Mouse (Mus musculus) embryonic facial prominence, embryonic 15.5 days (tissue): ENCODE data around the gene Col19a1. TPM values are rescaled to one million over a fixed set of nuclear protein-coding genes. Genes with fewer than 3 reads are reported as not detected.

ENCODE experiments used
- ATAC-seq: fragments of 200-750 bp; cut with Nextera tagmentation; 2 replicates; pipeline ENCODE4 v1.8.0; 2017; ENCODE audit warnings: low read depth, moderate TSS enrichment; ENCODE audit not compliant: insufficient number of reproducible peaks, low FRiP score, low TSS enrichment
- H3K27ac ChIP-seq: fragments of 300-500 bp; sonication (generic); replicated peaks from 2 replicates; pipeline ENCODE4 v1.5.1; 2015; ENCODE audit warnings: mild to moderate bottlenecking, inconsistent platforms
- H3K27me3 ChIP-seq: fragments of 300-500 bp; sonication (generic); 2 replicates; pipeline ENCODE4 v1.6.1; 2015; ENCODE audit warnings: inconsistent platforms
- H3K36me3 ChIP-seq: fragments of 300-500 bp; sonication (generic); 2 replicates; pipeline ENCODE4 v1.6.1; 2015; ENCODE audit warnings: mild to moderate bottlenecking, inconsistent platforms
- H3K4me1 ChIP-seq: fragments of 300-500 bp; sonication (generic); 2 replicates; pipeline ENCODE4 v1.6.1; 2015; ENCODE audit warnings: inconsistent platforms
- H3K4me2 ChIP-seq: fragments of 300-500 bp; sonication (generic); replicated peaks from 2 replicates; pipeline ENCODE4 v1.6.1; 2015; ENCODE audit warnings: mild to moderate bottlenecking, inconsistent platforms
- H3K4me3 ChIP-seq: fragments of 300-500 bp; sonication (generic); replicated peaks from 2 replicates; pipeline ENCODE4 v1.5.1; 2015; ENCODE audit warnings: mild to moderate bottlenecking, inconsistent platforms
- H3K9ac ChIP-seq: fragments of 300-500 bp; sonication (generic); 2 replicates; pipeline ENCODE4 v1.6.1; 2015; ENCODE audit warnings: inconsistent platforms
- H3K9me3 ChIP-seq: fragments of 300-500 bp; sonication (generic); replicated peaks from 2 replicates; pipeline ENCODE4 v1.6.1; 2016; ENCODE audit warnings: inconsistent platforms
- WGBS: fragments of 180-500 bp; shearing (Covaris S2); methylation state at CpG from one replicate; pipeline ENCODE4 v1.1.7; 2015; 5-methylcytosine and 5-hydroxymethylcytosine counted together
- polyA plus RNA-seq: library from polyadenylated mRNA; unstranded; fragments of >200 nt; fragmentation: Nextera tagmentation; extraction: Ambion mirVana; gene quantifications from 2 replicates; pipeline ENCODE4 v1.2.1, GENCODE M21; 2015

The Col19a1 gene
- polyA plus RNA-seq, 1 experiment from 2014 or later, result 4.1 TPM

DNA sequence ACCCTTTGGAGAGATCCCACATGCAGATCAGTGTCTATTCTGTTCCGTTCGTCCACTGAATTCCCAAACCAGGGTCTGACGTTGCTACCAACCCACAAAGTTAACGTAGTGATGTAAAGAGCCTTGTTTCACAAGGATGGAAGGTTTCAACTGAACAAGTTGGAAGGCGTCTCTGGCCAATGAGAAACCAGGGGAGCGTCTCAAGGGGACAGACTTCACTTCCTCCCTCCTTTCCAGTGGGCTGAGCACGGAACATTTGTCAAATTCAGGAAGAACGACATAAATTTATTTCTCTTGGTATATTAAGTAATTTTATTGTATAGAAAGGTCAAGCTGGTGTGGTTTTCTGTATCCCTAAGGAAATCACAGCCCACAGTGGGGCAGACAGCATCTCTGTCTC is 38.2 kb downstream of the Col19a1 start:
- H3K9me3 ChIP-seq, result no peaks in the 10 kb centered on the region
- H3K4me2 ChIP-seq, result no peak overlapping the region
- H3K4me3 ChIP-seq, result no peak overlapping the region
- H3K27ac ChIP-seq, result no peak overlapping the region
- no peak overlapping the region for H3K9ac ChIP-seq
- no peaks in the 10 kb centered on the region for H3K36me3 ChIP-seq
- no peaks in the 10 kb centered on the region for H3K27me3 ChIP-seq
- 72% methylated on average over 8 of the region's 8 CpGs for WGBS
- no peaks in the 10 kb centered on the region for H3K4me1 ChIP-seq
- no peak for ATAC-seq

DNA sequence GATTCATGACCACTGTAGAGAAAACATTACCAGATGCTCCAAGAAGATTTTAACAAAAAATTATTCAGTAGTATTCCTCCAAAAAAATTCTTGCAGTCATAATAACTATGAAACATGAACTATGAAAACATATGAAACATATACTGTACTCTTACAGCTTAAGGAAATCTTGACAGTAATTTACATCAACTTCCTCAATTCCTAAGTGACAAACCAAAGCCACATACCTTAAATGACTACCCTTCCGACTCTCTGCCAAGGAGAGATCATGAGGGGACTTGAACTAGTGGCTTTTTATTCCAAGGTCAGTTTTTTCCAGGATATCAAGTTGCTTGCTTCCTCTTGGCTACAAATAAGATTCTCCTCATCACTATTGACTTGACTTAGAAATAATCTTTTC is 39.7 kb downstream of the Col19a1 start:
- 55% methylated on average over 1 of the region's 1 CpGs for WGBS
- Histone ChIP-seq H3K4me1 (no peaks in the 10 kb centered on the region), H3K27ac (no peak overlapping the region), H3K9me3 (no peaks in the 10 kb centered on the region), H3K4me2 (no peak overlapping the region), H3K4me3 (no peak overlapping the region), H3K9ac (no peak overlapping the region), H3K36me3 (no peaks in the 10 kb centered on the region), H3K27me3 (no peaks in the 10 kb centered on the region)
- no peak for ATAC-seq

DNA sequence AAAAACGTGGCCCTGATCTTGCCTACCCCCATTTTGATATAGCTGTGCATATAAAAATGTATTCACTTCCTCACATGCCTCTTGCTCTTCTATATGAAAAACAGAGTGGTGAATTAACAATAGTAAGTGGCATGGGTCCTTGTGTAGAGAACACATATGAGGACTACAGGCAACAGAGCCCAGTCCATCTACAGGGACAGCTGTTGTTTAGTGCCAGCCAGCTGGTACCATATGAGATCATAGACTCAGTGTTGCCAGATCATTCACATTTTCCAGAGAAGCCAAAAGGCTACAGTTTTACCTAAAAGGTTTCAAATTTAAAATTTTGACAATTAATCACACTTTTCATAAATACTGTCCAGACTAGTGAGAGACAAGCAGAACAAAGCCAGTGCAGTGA is 47.4 kb downstream of the Col19a1 start:
- WGBS, result 71% methylated on average over 1 of the region's 1 CpGs
- Histone ChIP-seq H3K36me3 (no peaks in the 10 kb centered on the region), H3K9ac (no peak overlapping the region)

DNA sequence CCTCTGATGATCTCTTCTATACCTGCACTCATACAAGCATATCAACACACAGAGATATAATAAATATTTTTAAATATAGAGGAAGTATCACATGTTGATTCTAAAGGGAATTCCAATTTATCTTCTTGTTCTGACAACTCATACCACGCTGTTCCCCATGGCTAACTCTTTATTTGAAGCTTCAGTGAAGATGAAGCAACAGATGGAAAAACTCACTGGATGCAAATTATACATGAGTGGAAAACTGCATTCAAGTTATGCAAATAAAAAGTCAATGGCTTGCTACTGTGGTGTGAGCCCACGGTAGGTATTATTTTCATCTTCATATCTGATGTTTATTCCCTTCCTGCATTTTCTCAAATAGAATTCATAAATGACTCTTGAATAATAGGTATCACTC is 60.1 kb downstream of the Col19a1 start:
- Histone ChIP-seq H3K27me3 (no peaks in the 10 kb centered on the region), H3K4me1 (no peaks in the 10 kb centered on the region), H3K36me3 (no peaks in the 10 kb centered on the region), H3K9ac (no peak overlapping the region), H3K27ac (no peak overlapping the region), H3K4me2 (no peak overlapping the region), H3K9me3 (no peaks in the 10 kb centered on the region), H3K4me3 (no peak overlapping the region)
- no peak for ATAC-seq
- 74% methylated on average over 2 of the region's 2 CpGs for WGBS

More for the DNA sequence above, 47.4 kb downstream of the Col19a1 start:
- Histone ChIP-seq H3K4me3 (no peak overlapping the region), H3K27ac (no peak overlapping the region), H3K4me1 (no peaks in the 10 kb centered on the region), H3K4me2 (no peak overlapping the region), H3K9me3 (no peaks in the 10 kb centered on the region), H3K27me3 (no peaks in the 10 kb centered on the region)
- no peak for ATAC-seq

DNA sequence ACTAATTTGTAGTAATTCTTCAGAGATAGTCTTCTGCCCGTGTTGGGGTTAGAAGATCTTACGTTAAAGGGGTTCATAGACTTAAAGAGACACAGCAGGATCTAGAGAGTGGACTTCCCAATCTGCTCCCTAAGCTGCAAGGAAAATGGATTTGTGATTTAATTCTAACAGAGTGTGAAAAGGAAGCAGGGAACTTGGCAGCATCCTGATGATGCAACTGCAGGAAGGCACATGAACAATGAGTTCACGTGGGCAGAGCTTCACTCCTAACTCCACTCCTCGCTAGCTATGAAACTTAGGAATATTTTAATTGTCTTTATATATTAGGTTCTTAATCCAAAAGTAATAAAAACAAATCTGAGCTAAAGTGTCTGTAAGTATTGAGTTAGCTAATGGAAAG is 69.8 kb downstream of the Col19a1 start:
- 77% methylated on average over 4 of the region's 4 CpGs for WGBS
- no peaks in the 10 kb centered on the region for H3K4me1 ChIP-seq
- no peak overlapping the region for H3K9ac ChIP-seq

DNA sequence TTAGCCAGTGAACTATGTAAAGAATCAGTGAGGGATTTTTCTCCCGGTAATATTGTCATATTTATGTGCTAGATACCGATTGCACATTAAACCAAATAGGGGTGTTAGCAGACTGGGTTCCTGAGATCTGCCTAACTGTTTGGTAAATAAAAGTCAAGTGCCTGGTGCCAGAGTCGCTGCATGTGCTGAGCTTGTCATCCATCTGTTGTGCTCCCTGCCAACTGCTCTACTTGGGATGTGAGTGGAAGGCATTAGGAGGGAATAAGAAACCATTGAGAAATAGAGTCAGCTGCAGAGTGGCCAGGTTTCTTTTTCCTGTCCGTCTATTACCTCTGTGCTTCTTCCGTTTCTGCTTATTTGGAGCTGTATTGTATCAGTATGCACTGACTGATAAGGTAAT is 71.9 kb downstream of the Col19a1 start:
- Histone ChIP-seq H3K4me3 (no peak overlapping the region), H3K27me3 (no peaks in the 10 kb centered on the region), H3K9me3 (no peaks in the 10 kb centered on the region), H3K4me2 (no peak overlapping the region), H3K27ac (no peak overlapping the region), H3K4me1 (no peaks in the 10 kb centered on the region), H3K36me3 (no peaks in the 10 kb centered on the region), H3K9ac (no peak overlapping the region)
- WGBS, result 76% methylated on average over 5 of the region's 5 CpGs
- no peak for ATAC-seq

More for the DNA sequence above, 69.8 kb downstream of the Col19a1 start:
- Histone ChIP-seq H3K4me2 (no peak overlapping the region), H3K27me3 (no peaks in the 10 kb centered on the region), H3K4me3 (no peak overlapping the region), H3K9me3 (no peaks in the 10 kb centered on the region), H3K27ac (no peak overlapping the region), H3K36me3 (no peaks in the 10 kb centered on the region)
- no peak for ATAC-seq

DNA sequence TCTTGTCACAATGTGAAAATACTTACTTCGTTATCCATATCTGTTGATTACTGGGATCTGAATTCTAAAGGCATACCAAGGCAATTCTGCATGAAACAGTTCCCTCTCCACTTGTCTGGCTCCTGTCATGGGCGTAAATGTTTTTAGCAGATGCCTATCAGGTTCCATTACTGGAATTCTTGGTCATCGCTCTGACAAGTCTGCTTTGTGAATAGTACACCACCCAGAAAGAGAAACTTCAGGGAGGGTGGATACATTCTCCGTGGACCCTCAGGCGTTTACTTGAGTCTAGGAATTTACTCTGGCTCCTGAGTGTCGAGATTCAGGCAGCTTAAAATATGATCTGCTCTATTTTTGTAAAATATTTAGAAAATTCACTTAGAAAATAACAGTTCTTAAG is 75.7 kb downstream of the Col19a1 start:
- Histone ChIP-seq H3K4me1 (no peaks in the 10 kb centered on the region), H3K27me3 (no peaks in the 10 kb centered on the region), H3K27ac (no peak overlapping the region), H3K4me2 (no peak overlapping the region), H3K36me3 (no peaks in the 10 kb centered on the region), H3K4me3 (no peak overlapping the region), H3K9ac (no peak overlapping the region), H3K9me3 (no peaks in the 10 kb centered on the region)
- no peak for ATAC-seq
- 30% methylated on average over 6 of the region's 6 CpGs for WGBS

DNA sequence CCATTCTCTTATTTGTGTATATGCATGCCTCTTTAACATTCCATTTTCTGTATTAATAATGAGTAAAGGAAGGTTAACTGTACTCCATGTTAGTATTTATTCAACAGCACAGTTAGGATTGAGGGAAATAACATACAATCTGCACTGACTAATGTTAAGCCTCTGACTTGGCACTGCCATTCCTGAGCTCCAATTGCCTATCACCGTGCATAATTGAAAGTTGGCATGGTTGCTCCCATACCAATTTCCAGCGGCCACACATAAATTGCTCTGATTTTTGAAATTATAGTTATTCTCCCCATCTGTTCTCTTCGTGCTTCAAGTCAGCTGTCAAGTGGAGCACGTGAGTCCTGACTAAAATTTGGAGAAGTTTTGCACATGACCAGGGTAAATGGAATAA is 91.9 kb downstream of the Col19a1 start:
- no peak overlapping the region for H3K4me2 ChIP-seq
- no peak overlapping the region for H3K27ac ChIP-seq
- no peaks in the 10 kb centered on the region for H3K4me1 ChIP-seq
- no peaks in the 10 kb centered on the region for H3K9me3 ChIP-seq
- WGBS, result 57% methylated on average over 4 of the region's 4 CpGs
- H3K4me3 ChIP-seq, result no peak overlapping the region
- H3K36me3 ChIP-seq, result no peaks in the 10 kb centered on the region
- ATAC-seq, result no peak
- no peak overlapping the region for H3K9ac ChIP-seq
- no peaks in the 10 kb centered on the region for H3K27me3 ChIP-seq

DNA sequence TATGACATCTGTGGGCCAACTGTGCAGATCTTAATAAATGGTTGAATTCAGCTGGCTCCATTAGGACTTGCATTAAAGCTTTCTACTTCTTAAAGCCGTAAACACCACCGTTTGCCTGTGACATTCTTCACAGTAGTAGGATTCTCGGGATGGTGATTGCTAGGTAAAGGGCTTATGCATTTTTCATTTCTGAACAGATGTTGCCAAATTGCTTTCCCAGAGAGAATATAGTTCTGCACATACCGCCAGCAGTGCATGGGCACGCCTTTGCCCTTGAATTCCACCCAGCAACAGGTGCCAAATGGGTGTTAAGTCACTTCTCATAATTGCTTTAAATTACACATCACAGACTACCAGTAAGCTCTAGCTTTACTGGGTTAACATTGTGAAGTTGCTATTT is 103.1 kb downstream of the Col19a1 start:
- Histone ChIP-seq H3K9me3 (no peaks in the 10 kb centered on the region), H3K4me3 (no peak overlapping the region), H3K9ac (no peak overlapping the region), H3K4me2 (no peak overlapping the region), H3K27me3 (no peaks in the 10 kb centered on the region), H3K27ac (no peak overlapping the region), H3K4me1 (no peaks in the 10 kb centered on the region), H3K36me3 (no peaks in the 10 kb centered on the region)
- peak; percentile 39; the same call in 1 of the 2 replicates for ATAC-seq
- WGBS, result 56% methylated on average over 5 of the region's 5 CpGs

DNA sequence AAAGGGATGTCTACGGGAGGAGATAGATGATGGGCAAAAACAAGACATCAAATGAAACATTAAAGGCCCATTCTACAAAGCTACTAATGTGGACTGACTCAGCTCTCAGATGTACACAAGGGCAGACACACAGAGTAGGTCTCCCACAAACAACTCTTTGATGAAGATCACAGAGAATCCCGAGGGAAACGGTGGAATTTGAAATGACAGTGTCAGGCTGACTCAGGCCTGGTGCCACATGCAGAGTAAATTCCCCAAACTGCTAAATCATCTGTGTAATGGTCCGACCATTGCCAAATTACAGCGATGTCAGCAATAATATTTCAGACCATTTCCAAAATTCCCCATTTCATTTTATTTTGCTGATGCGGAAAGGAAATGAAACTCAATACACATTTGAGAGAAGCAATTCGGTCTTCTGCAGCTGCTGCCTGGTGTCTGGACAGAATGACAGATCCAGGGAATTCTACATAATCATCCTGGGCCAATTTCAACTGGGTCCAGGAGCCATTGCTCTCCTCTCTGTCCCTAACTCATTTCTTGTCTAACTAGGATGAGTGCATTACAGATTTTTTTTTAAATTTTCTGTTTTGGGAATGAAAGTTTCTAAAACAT is 116.1 kb downstream of the Col19a1 start:
- Histone ChIP-seq H3K4me2 (no peak overlapping the region), H3K27me3 (no peaks in the 10 kb centered on the region), H3K4me1 (no peaks in the 10 kb centered on the region), H3K36me3 (no peaks in the 10 kb centered on the region), H3K4me3 (no peak overlapping the region), H3K27ac (no peak overlapping the region), H3K9me3 (no peaks in the 10 kb centered on the region), H3K9ac (no peak overlapping the region)
- 49% methylated on average over 7 of the region's 7 CpGs for WGBS
- ATAC-seq, result no peak

DNA sequence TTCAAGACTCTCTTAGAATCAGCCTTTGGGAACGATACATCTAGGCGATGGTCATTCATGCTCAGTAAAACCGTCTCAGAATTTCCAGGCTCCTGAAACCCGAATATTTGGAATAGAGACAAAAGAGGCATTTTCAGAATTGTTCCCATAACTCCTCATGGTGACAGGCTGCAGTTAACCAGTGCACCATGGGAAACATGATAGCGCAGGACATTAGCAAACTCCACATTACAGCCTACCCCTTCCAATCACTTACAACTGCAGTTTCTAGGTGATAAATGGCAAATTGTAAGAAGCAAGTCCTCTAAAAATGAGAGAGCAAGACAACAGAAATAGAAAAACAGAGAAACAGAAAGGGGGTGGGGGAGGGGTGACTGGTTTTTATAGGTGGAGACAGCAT is 116.6 kb downstream of the Col19a1 start:
- Histone ChIP-seq H3K27ac (no peak overlapping the region), H3K36me3 (no peaks in the 10 kb centered on the region), H3K4me3 (no peak overlapping the region), H3K27me3 (no peaks in the 10 kb centered on the region), H3K9me3 (no peaks in the 10 kb centered on the region), H3K4me1 (no peaks in the 10 kb centered on the region), H3K4me2 (no peak overlapping the region), H3K9ac (no peak overlapping the region)
- no peak for ATAC-seq
- WGBS, result 83% methylated on average over 5 of the region's 5 CpGs

DNA sequence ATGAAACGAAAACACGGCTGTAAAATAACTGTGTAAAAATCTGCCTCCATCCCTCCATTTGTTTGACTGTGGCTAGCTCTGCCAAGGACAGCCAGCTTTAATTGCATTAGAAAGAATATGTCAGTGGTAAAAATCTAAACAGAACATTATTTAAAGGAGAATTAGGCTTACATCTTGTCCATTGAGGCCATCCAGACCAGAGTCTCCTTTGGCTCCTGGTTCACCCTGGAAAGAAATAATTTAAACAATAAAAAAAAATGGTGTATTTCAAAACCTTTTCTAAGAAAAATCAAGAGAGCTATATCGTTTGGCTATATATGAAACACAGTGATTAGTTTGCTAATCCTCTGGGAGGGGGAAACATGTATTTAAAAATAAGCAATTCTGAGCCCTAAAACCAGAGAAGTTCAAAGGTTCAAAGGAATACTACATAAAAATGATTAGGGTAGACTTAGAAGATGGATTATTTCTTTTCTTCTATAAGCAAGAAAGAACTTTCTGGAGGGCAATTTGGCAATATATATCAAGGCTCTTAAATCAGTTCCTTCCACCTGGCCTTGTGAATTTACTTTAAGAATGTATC is 125.9 kb downstream of the Col19a1 start:
- Histone ChIP-seq H3K4me1 (no peaks in the 10 kb centered on the region), H3K27me3 (no peaks in the 10 kb centered on the region), H3K4me3 (no peak overlapping the region), H3K36me3 (no peaks in the 10 kb centered on the region), H3K9ac (no peak overlapping the region), H3K9me3 (no peaks in the 10 kb centered on the region), H3K27ac (no peak overlapping the region), H3K4me2 (no peak overlapping the region)
- ATAC-seq, result no peak
- WGBS, result 80% methylated on average over 3 of the region's 3 CpGs
